Mouse (Mus musculus): ENCODE results near the gene Lta.

The Lta gene

GRCm38 (mm10) chr17:35178528-35178927, 26.6 kb downstream of the Lta start:
- DNase-seq (ENCODE audit: low spot score), result peak; percentile 56

GRCm38 (mm10) chr17:35175968-35176367, 29.2 kb downstream of the Lta start, which contains the start of gene Aif1:
Aif1 (minus strand) TSS chr17:35176068.
- no peak for DNase-seq (ENCODE audit: low spot score)

- no peak for DNase-seq (ENCODE audit: low spot score)
Measured at GRCm38 (mm10) chr17:35175382-35175781, 29.8 kb downstream of the Lta start.

- DNase-seq (ENCODE audit: low spot score), result no peak
Measured at GRCm38 (mm10) chr17:35174201-35174977, 30.8 kb downstream of the Lta start.

- no peak for DNase-seq (ENCODE audit: low spot score)
Measured at GRCm38 (mm10) chr17:35173329-35173728, 31.8 kb downstream of the Lta start.

GRCm38 (mm10) chr17:35172445-35173234, 32.5 kb downstream of the Lta start:
- no peak for DNase-seq (ENCODE audit: low spot score)

GRCm38 (mm10) chr17:35168541-35169207, 36.5 kb downstream of the Lta start:
- DNase-seq (ENCODE audit: low spot score), result peak; percentile 70

GRCm38 (mm10) chr17:35167794-35168193, 37.4 kb downstream of the Lta start:
- DNase-seq (ENCODE audit: low spot score), result no peak

- peak; percentile 80 for DNase-seq (ENCODE audit: low spot score)
Measured at GRCm38 (mm10) chr17:35166352-35167035, 38.7 kb downstream of the Lta start.

GRCm38 (mm10) chr17:35165451-35166155, 39.5 kb downstream of the Lta start:
- no peak for DNase-seq (ENCODE audit: low spot score)

GRCm38 (mm10) chr17:35164568-35165450, 40.3 kb downstream of the Lta start, which contains the start of gene Prrc2a:
Prrc2a (minus strand) TSS chr17:35164897.
- DNase-seq (ENCODE audit: low spot score), result peak; percentile 96

GRCm38 (mm10) chr17:35164218-35164567, 41.0 kb downstream of the Lta start:
- no peak for DNase-seq (ENCODE audit: low spot score)

- DNase-seq (ENCODE audit: low spot score), result no peak
Measured at GRCm38 (mm10) chr17:35163326-35164081, 41.6 kb downstream of the Lta start.

- DNase-seq (ENCODE audit: low spot score), result no peak
Measured at GRCm38 (mm10) chr17:35162730-35163129, 42.4 kb downstream of the Lta start.

- no peak for DNase-seq (ENCODE audit: low spot score)
Measured at GRCm38 (mm10) chr17:35162121-35162520, 43.0 kb downstream of the Lta start.

- no peak for DNase-seq (ENCODE audit: low spot score)
Measured at GRCm38 (mm10) chr17:35161421-35161820, 43.7 kb downstream of the Lta start.

- DNase-seq (ENCODE audit: low spot score), result no peak
Measured at GRCm38 (mm10) chr17:35159638-35160037, 45.5 kb downstream of the Lta start.

GRCm38 (mm10) chr17:35158850-35159593, 46.1 kb downstream of the Lta start:
- no peak for DNase-seq (ENCODE audit: low spot score)

GRCm38 (mm10) chr17:35157661-35158175, 47.4 kb downstream of the Lta start:
- DNase-seq (ENCODE audit: low spot score), result no peak
